Mouse (Mus musculus): ENCODE results near the gene Gm10722.
"Not testable (repeated sequence)": the region's sequence is repeated elsewhere in the genome, so short reads cannot be mapped to it uniquely, and the experiment has no call there.

GRCm38 (mm10) chr9:3017108-3017507 lies 16.4 kb downstream of the Gm10722 start, which contains the start of gene Gm10719:
- not testable (repeated sequence) for TF ChIP-seq POLR2A (IDR thresholded peaks at IDR 0.05; ENCODE audit: insufficient read depth, low read length); CTCF (IDR thresholded peaks at IDR 0.05; ENCODE audit: low read depth, low read length)

Data from ES-Bruce4 (cell line).